Comparison of ENCODE assay signal across 21 mouse cellular contexts in genomic region chr17:67702941-67703340, GRCm38 (mm10). TPM values are rescaled to one million over a fixed set of nuclear protein-coding genes. Genes with fewer than 3 reads are reported as not detected.
"Had no signal": no experiment of that assay in that cellular context is flagged by ENCODE, and none has a peak within 500 bp of the region (broad histone marks: within the 10 kb centered on the region; RNA-seq: fewer than 3 reads in every experiment).

No protein-coding gene starts in this region.

- H3K4me1 ChIP-seq: liver, embryonic 13.5 days; liver, embryonic 15.5 days had no signal

- H3K27ac ChIP-seq: liver, embryonic 13.5 days; liver, embryonic 15.5 days; lung, embryonic 15.5 days; macrophage; midbrain, embryonic 13.5 days; stomach, embryonic 15.5 days; stomach, postnatal 0 days had no signal

- DNase-seq: liver, embryonic 13.5 days; liver, postnatal 0 days; lung, adult 2 months; lung, postnatal 14 days; lung, postnatal 36 days; right cerebral cortex, postnatal 14 days; thymus, adult 2 months; thymus, postnatal 25 days; thymus, postnatal 4 days had no signal

- H3K9ac ChIP-seq: liver, embryonic 13.5 days; liver, embryonic 15.5 days; liver, postnatal 0 days; lung, embryonic 15.5 days; midbrain, embryonic 13.5 days; stomach, embryonic 15.5 days had no signal

- H3K27me3 ChIP-seq: stomach, embryonic 15.5 days had no signal

- H3K36me3 ChIP-seq: liver, embryonic 13.5 days; liver, embryonic 15.5 days; lung, embryonic 15.5 days; midbrain, embryonic 13.5 days; stomach, embryonic 15.5 days had no signal

- H3K4me2 ChIP-seq: liver, embryonic 11.5 days; liver, embryonic 13.5 days; liver, embryonic 15.5 days; lung, embryonic 15.5 days; midbrain, embryonic 13.5 days; stomach, embryonic 15.5 days had no signal

- H3K4me3 ChIP-seq: liver, embryonic 13.5 days; liver, embryonic 15.5 days; lung, embryonic 15.5 days; midbrain, embryonic 13.5 days; stomach, embryonic 15.5 days had no signal

- H3K9me3 ChIP-seq: liver, embryonic 13.5 days; liver, embryonic 15.5 days; lung, embryonic 15.5 days; midbrain, embryonic 13.5 days; stomach, embryonic 15.5 days had no signal

- ATAC-seq: liver, postnatal 0 days; lung, postnatal 0 days; midbrain, embryonic 13.5 days; midbrain, embryonic 16.5 days had no signal

RNA-seq across cellular contexts. Expression of gene Lama1, which starts 5.9 kb away (rescaled TPM):
- total RNA-seq: megakaryocyte progenitor cell, adult 5-6 weeks; monocyte, adult 5-6 weeks; neutrophil, adult 5-6 weeks had no signal
- polyA plus RNA-seq: macrophage had no signal
